In the genomic region with DNA sequence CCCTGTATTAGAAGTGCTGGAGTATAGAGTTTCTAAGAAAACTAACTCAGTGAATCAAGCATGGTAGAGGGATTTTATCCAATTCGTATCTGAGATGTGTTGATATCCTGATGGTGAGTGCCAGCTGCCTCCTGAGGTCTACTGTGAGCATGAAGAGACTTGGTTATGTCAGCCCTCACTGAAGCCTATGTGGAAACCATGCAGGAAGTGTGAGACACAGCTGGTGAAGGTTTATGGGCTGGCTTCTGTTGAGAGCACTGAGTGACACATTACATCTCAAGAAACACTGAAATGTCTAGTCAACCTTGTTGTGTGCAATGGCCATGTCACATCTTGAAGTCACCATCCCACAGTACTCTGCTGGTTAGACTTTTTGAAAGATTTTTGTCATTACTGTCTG, we compare ENCODE assay signal across 11 mouse cellular contexts.
"Had no signal": no experiment of that assay in that cellular context is flagged by ENCODE, and none has a peak within 500 bp of the region (broad histone marks: within the 10 kb centered on the region; RNA-seq: fewer than 3 reads in every experiment).

No protein-coding gene starts in this region.

- H3K27ac ChIP-seq: left cerebral cortex, adult 2 months; limb, embryonic 15.5 days; liver, embryonic 12.5 days; midbrain, embryonic 13.5 days; stomach, postnatal 0 days had no signal

- DNase-seq: kidney, postnatal 10 days; lung, embryonic 14.5 days; lung, postnatal 10 days; lung, postnatal 4 days; right cerebral cortex, postnatal 14 days had no signal

- H3K36me3 ChIP-seq: limb, embryonic 15.5 days; liver, embryonic 12.5 days; midbrain, embryonic 13.5 days had no signal

- H3K4me1 ChIP-seq: limb, embryonic 15.5 days; liver, embryonic 12.5 days; midbrain, embryonic 13.5 days had no signal

- H3K27me3 ChIP-seq: limb, embryonic 15.5 days; liver, embryonic 12.5 days; midbrain, embryonic 13.5 days had no signal

- H3K9me3 ChIP-seq: limb, embryonic 15.5 days; liver, embryonic 12.5 days; midbrain, embryonic 13.5 days had no signal

- H3K4me2 ChIP-seq: limb, embryonic 15.5 days; liver, embryonic 12.5 days; lung, embryonic 14.5 days; midbrain, embryonic 13.5 days had no signal

- H3K4me3 ChIP-seq: left cerebral cortex, adult 2 months; limb, embryonic 15.5 days; liver, embryonic 12.5 days; midbrain, embryonic 13.5 days had no signal

- H3K9ac ChIP-seq: limb, embryonic 15.5 days; liver, embryonic 12.5 days; lung, embryonic 14.5 days; midbrain, embryonic 13.5 days had no signal

- ATAC-seq: intestine, postnatal 0 days; liver, embryonic 12.5 days; midbrain, embryonic 13.5 days had no signal
